ENCODE assay signal across 8 mouse cellular contexts in genomic region chr5:139251279-139251678, GRCm38 (mm10). TPM values are rescaled to one million over a fixed set of nuclear protein-coding genes. Genes with fewer than 3 reads are reported as not detected.
DNase-seq lines count a peak whose midpoint lies in the region; ATAC-seq and TF ChIP-seq lines count a peak whose summit lies in the region.

No protein-coding gene starts in this region.

- no peaks in the 10 kb centered on the region for H3K9me3 ChIP-seq in kidney, embryonic 15.5 days (replicated peaks)
- no peaks in the 10 kb centered on the region for H3K9me3 ChIP-seq in embryonic facial prominence, embryonic 14.5 days (ENCODE audit: control insufficient read depth, low read length)
- H3K9me3 ChIP-seq in intestine, embryonic 14.5 days (ENCODE audit: control insufficient read depth, low read length) = no peaks in the 10 kb centered on the region
- no peaks in the 10 kb centered on the region for H3K9me3 ChIP-seq in midbrain, postnatal 0 days (ENCODE audit: low read length)

- H3K9ac ChIP-seq in kidney, embryonic 15.5 days = peak overlapping the region; percentile 58; the same call in 1 of the 2 replicates
- peak overlapping the region; percentile 87 for H3K9ac ChIP-seq in embryonic facial prominence, embryonic 14.5 days (ENCODE audit: low read depth, low read length)
- no peak overlapping the region for H3K9ac ChIP-seq in intestine, embryonic 14.5 days (ENCODE audit: low read length)
- peak overlapping the region; percentile 70 for H3K9ac ChIP-seq in midbrain, postnatal 0 days (replicated peaks; ENCODE audit: low read length, poor library complexity, severe bottlenecking)

- peak overlapping the region; percentile 87 for H3K4me3 ChIP-seq in kidney, embryonic 15.5 days (replicated peaks)
- H3K4me3 ChIP-seq in embryonic facial prominence, embryonic 14.5 days (ENCODE audit: low read depth, low read length) = peak overlapping the region; percentile 76
- peak overlapping the region; percentile 84 for H3K4me3 ChIP-seq in intestine, embryonic 14.5 days (ENCODE audit: low read depth, low read length)
- no peak overlapping the region for H3K4me3 ChIP-seq in midbrain, postnatal 0 days (ENCODE audit: low read depth, low read length)

- H3K4me2 ChIP-seq in kidney, embryonic 15.5 days = peak overlapping the region; percentile 73
- peak overlapping the region; percentile 77 for H3K4me2 ChIP-seq in embryonic facial prominence, embryonic 14.5 days (ENCODE audit: low read depth, low read length)
- peak overlapping the region; percentile 89 for H3K4me2 ChIP-seq in intestine, embryonic 14.5 days (ENCODE audit: low read length)
- H3K4me2 ChIP-seq in midbrain, postnatal 0 days (ENCODE audit: low read depth, low read length, poor library complexity, severe bottlenecking) = peak overlapping the region; percentile 66

- no peaks in the 10 kb centered on the region for H3K27me3 ChIP-seq in kidney, embryonic 15.5 days
- no peaks in the 10 kb centered on the region for H3K27me3 ChIP-seq in embryonic facial prominence, embryonic 14.5 days (replicated peaks; ENCODE audit: control insufficient read depth, insufficient read depth, low read length)
- H3K27me3 ChIP-seq in intestine, embryonic 14.5 days (replicated peaks; ENCODE audit: control insufficient read depth, insufficient read depth, low read length) = no peaks in the 10 kb centered on the region
- H3K27me3 ChIP-seq in midbrain, postnatal 0 days (ENCODE audit: insufficient read depth, low read length) = no peaks in the 10 kb centered on the region

- H3K27ac ChIP-seq in kidney, embryonic 15.5 days = peak overlapping the region; percentile 93
- H3K27ac ChIP-seq in embryonic facial prominence, embryonic 14.5 days (replicated peaks; ENCODE audit: low read depth, low read length) = peak overlapping the region; percentile 83; the same call in 1 of the 2 replicates
- peak overlapping the region; percentile 54; the same call in 1 of the 2 replicates for H3K27ac ChIP-seq in intestine, embryonic 14.5 days (ENCODE audit: low read depth)
- H3K27ac ChIP-seq in midbrain, postnatal 0 days (ENCODE audit: low read depth, low read length) = peak overlapping the region; percentile 87

- ATAC-seq in kidney, embryonic 15.5 days (replicated peaks; ENCODE audit: low FRiP score) = no peak
- no peak for ATAC-seq in embryonic facial prominence, embryonic 14.5 days (ENCODE audit: low read depth)
- ATAC-seq in intestine, embryonic 14.5 days (replicated peaks; ENCODE audit: low FRiP score, low TSS enrichment, low read depth) = no peak
- no peak for ATAC-seq in midbrain, postnatal 0 days (ENCODE audit: low FRiP score)

- no peak for DNase-seq in kidney, adult 8-10 months
- DNase-seq in embryonic facial prominence, embryonic 14.5 days (ENCODE audit: low spot score) = no peak
- no peak for DNase-seq in intestine, embryonic 14.5 days (ENCODE audit: low spot score)
- DNase-seq in midbrain, postnatal 0 days (ENCODE audit: low spot score) = no peak
- no peak for DNase-seq in layer of hippocampus, adult 8-10 months (ENCODE audit: low spot score in 2 of 2)
- DNase-seq in frontal cortex, postnatal 25 days (ENCODE audit: low spot score in 2 of 2) = no peak
- DNase-seq in right cerebral cortex, postnatal 14 days = no peak

- peaks cover 43% of the 10 kb centered on the region for H3K36me3 ChIP-seq in kidney, embryonic 15.5 days
- H3K36me3 ChIP-seq in embryonic facial prominence, embryonic 14.5 days (ENCODE audit: control insufficient read depth, insufficient read depth, low read length) = peaks cover 40% of the 10 kb centered on the region
- peaks cover 51% of the 10 kb centered on the region for H3K36me3 ChIP-seq in intestine, embryonic 14.5 days (ENCODE audit: control insufficient read depth, insufficient read depth, low read length)
- H3K36me3 ChIP-seq in midbrain, postnatal 0 days (ENCODE audit: insufficient read depth, low read length) = peaks cover 32% of the 10 kb centered on the region

- H3K4me1 ChIP-seq in kidney, embryonic 15.5 days = peaks cover 39% of the 10 kb centered on the region
- peaks cover 12% of the 10 kb centered on the region for H3K4me1 ChIP-seq in embryonic facial prominence, embryonic 14.5 days (ENCODE audit: control insufficient read depth, insufficient read depth, low read length)
- H3K4me1 ChIP-seq in intestine, embryonic 14.5 days (replicated peaks; ENCODE audit: control insufficient read depth, insufficient read depth, low read length) = peaks cover 21% of the 10 kb centered on the region
- peaks cover 6% of the 10 kb centered on the region for H3K4me1 ChIP-seq in midbrain, postnatal 0 days (ENCODE audit: insufficient read depth, low read length)

- TF ChIP-seq CTCF in midbrain, postnatal 0 days (IDR thresholded peaks at IDR 0.05) = no peak

- 69% methylated on average over 7 of the region's 7 CpGs for WGBS in kidney, embryonic 15.5 days
- 83% methylated on average over 7 of the region's 7 CpGs for WGBS in embryonic facial prominence, embryonic 14.5 days
- 79% methylated on average over 7 of the region's 7 CpGs for WGBS in intestine, embryonic 14.5 days
- WGBS in midbrain, postnatal 0 days = 89% methylated on average over 7 of the region's 7 CpGs

RNA-seq across cellular contexts. Expression of gene Get4, which starts 0.8 kb away (rescaled TPM):
- 142 and 157 TPM in 2 replicates for polyA plus RNA-seq in kidney, embryonic 15.5 days (2015; fragmentation: Nextera tagmentation; extraction: Ambion mirVana)
- 136 and 156 TPM in 2 replicates for polyA plus RNA-seq in embryonic facial prominence, embryonic 14.5 days (2014; fragmentation: Nextera tagmentation; extraction: Ambion mirVana)
- polyA plus RNA-seq in intestine, embryonic 14.5 days (2014; fragmentation: Nextera tagmentation; extraction: Ambion mirVana) = 152 and 161 TPM in 2 replicates
- 48.5 and 48.9 TPM in 2 replicates for total RNA-seq in midbrain, postnatal 0 days (2014; rRNA removed)
- polyA plus RNA-seq in midbrain, postnatal 0 days (2015; fragmentation: Nextera tagmentation; extraction: Ambion mirVana) = 135 and 142 TPM in 2 replicates
- 10 to 100 TPM; 47.8 to 56.9 (median 50.8) TPM for total RNA-seq in layer of hippocampus, adult 8-10 months (2022)

RNA-seq across cellular contexts. Expression of gene Sun1, which starts 50.8 kb away (rescaled TPM):
- 50.0 and 57.3 TPM in 2 replicates for polyA plus RNA-seq in kidney, embryonic 15.5 days (2015; fragmentation: Nextera tagmentation; extraction: Ambion mirVana)
- 56.3 and 59.5 TPM in 2 replicates for polyA plus RNA-seq in embryonic facial prominence, embryonic 14.5 days (2014; fragmentation: Nextera tagmentation; extraction: Ambion mirVana)
- polyA plus RNA-seq in intestine, embryonic 14.5 days (2014; fragmentation: Nextera tagmentation; extraction: Ambion mirVana) = 54.7 and 63.9 TPM in 2 replicates
- total RNA-seq in midbrain, postnatal 0 days (2014; rRNA removed) = 63.6 and 75.0 TPM in 2 replicates
- 32.1 and 35.3 TPM in 2 replicates for polyA plus RNA-seq in midbrain, postnatal 0 days (2015; fragmentation: Nextera tagmentation; extraction: Ambion mirVana)
- total RNA-seq in layer of hippocampus, adult 8-10 months (2022) = 10 to 100 TPM; 87.2 to 98.8 (median 91.4) TPM
